Mouse (Mus musculus) lung, adult 2 months (tissue): ENCODE results near the gene Kdm4b.

Source experiments
- CTCF ChIP-seq: fragments of 200-500 bp; IDR thresholded peaks from 2 replicates; pipeline ENCODE4 v1.5.1; 2011; ENCODE audit warnings: mild to moderate bottlenecking, low read length, control low read depth; ENCODE audit not compliant: insufficient read depth
- POLR2A ChIP-seq: fragments of 200-500 bp; IDR thresholded peaks from 2 replicates; pipeline ENCODE4 v1.6.1; 2011; ENCODE audit warnings: low read depth, mild to moderate bottlenecking, control low read depth, low read length, borderline replicate concordance; ENCODE audit errors: extremely low read depth

GRCm38 (mm10) chr17:56350694-56351093 lies 24.8 kb downstream of the Kdm4b start:
- TF ChIP-seq POLR2A (no peak), CTCF (peak; percentile 73)
